Mouse (Mus musculus): ENCODE data around the gene Sfswap. TPM values are rescaled to one million over a fixed set of nuclear protein-coding genes. Genes with fewer than 3 reads are reported as not detected.
"Not testable (repeated sequence)": the region's sequence is repeated elsewhere in the genome, so short reads cannot be mapped to it uniquely, and the experiment has no call there.

The Sfswap gene
- total and polyA plus RNA-seq, 3 experiments: 38.5 to 74.7 TPM; not detected in 1

DNA sequence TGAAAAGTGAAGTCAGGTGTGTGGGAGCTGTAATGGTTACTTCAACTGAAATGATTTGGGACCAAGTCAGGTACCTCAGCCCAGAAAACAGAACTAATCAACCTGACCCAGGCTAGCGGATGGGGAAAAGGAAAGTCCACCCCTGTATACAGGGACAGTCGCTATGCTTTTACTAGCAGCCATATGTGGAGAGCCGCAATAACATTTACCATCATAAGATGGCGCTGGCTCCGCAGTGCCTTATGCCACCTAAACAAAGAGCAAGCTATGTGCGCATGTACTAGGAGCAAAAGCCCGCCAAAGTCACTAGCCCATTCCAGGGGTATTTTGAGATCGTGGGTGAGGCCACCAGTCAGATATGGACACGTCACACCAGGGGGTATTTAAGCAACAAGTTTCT, 119.6 kb downstream of the Sfswap start:
- H3K27ac ChIP-seq (ENCODE audit: control insufficient read depth, low read depth, low read length); H3K4me1 ChIP-seq (ENCODE audit: control insufficient read depth in 1 of 2, insufficient read depth in 2 of 2, low read length in 2 of 2); H3K9ac ChIP-seq (ENCODE audit: control insufficient read depth, low read depth, low read length, poor library complexity, severe bottlenecking); DNase-seq (ENCODE audit: low read depth, low spot score); H3K36me3 ChIP-seq (ENCODE audit: control insufficient read depth in 1 of 2, insufficient read depth in 2 of 2, low read length in 2 of 2); H3K27me3 ChIP-seq (ENCODE audit: control insufficient read depth in 1 of 2, insufficient read depth in 2 of 2, low read length in 2 of 2); H3K9me3 ChIP-seq (replicated peaks; ENCODE audit: insufficient read depth, low read length); H3K79me2 ChIP-seq (ENCODE audit: control insufficient read depth, insufficient read depth, low read length, poor library complexity); H3K4me3 ChIP-seq (ENCODE audit: control insufficient read depth in 1 of 2, insufficient read depth in 1 of 2, low read depth in 2 of 2, low read length in 2 of 2): not testable (repeated sequence)
- peak; percentile 10; the same call in 1 of the 2 replicates for TF ChIP-seq SMC3 (IDR thresholded peaks at IDR 0.05; ENCODE audit: low read depth, low read length)
- peak; percentile 12; the same call in 1 of the 2 replicates for TF ChIP-seq RAD21 (IDR thresholded peaks at IDR 0.05; ENCODE audit: low read depth, low read length)
- TF ChIP-seq CTCF (IDR thresholded peaks at IDR 0.05 in 2 of 3, conservative IDR thresholded peaks at IDR 0.05 in 1 of 3; ENCODE audit: control insufficient read depth in 1 of 3, insufficient read depth in 1 of 3, low read depth in 2 of 3, low read length in 3 of 3, poor library complexity in 1 of 3, severe bottlenecking in 1 of 3): peak in 1 of 3 experiments; percentile 26; a peak in 3 of 6 replicates

Other genes starting within 250 kb of the Sfswap start
- gene Mmp17, start 82.9 kb downstream of the Sfswap start, total RNA-seq (2012; rRNA removed): 0.92 and 1.1 TPM in 2 replicates
- 1 to 10 TPM in 1 of 2 experiments, not detected in 1; 1.6 TPM for gene Mmp17, start 82.9 kb downstream of the Sfswap start, polyA plus RNA-seq (2012; ENCODE audit: insufficient read depth in 1 of 2, insufficient read length in 2 of 2, low read depth in 1 of 2, low replicate concordance in 2 of 2, missing spikeins in 1 of 2)
- not detected in 2 replicates for gene Zfp11, start 168.9 kb downstream of the Sfswap start, total RNA-seq (2012; rRNA removed)
- gene Zfp11, start 168.9 kb downstream of the Sfswap start, polyA plus RNA-seq (2012; ENCODE audit: insufficient read depth in 1 of 2, insufficient read length in 2 of 2, low read depth in 1 of 2, low replicate concordance in 2 of 2, missing spikeins in 1 of 2): under 1 TPM in 1 of 2 experiments, not detected in 1; 0.03 TPM
- not detected in 2 replicates for gene Sept14, start 207.3 kb downstream of the Sfswap start, total RNA-seq (2012; rRNA removed)
- gene Sept14, start 207.3 kb downstream of the Sfswap start, polyA plus RNA-seq (2012; ENCODE audit: insufficient read depth in 1 of 2, insufficient read length in 2 of 2, low read depth in 1 of 2, low replicate concordance in 2 of 2, missing spikeins in 1 of 2): not detected
- gene Mrps17, start 214.3 kb downstream of the Sfswap start, total RNA-seq (2012; rRNA removed): 181 and 211 TPM in 2 replicates
- gene Mrps17, start 214.3 kb downstream of the Sfswap start, polyA plus RNA-seq (2012; ENCODE audit: insufficient read depth in 1 of 2, insufficient read length in 2 of 2, low read depth in 1 of 2, low replicate concordance in 2 of 2, missing spikeins in 1 of 2): 100 to 1,000 TPM in 1 of 2 experiments, not detected in 1; 182 TPM
- 29.9 and 34.2 TPM in 2 replicates for gene Nipsnap2, start 223.8 kb downstream of the Sfswap start, total RNA-seq (2012; rRNA removed)
- gene Nipsnap2, start 223.8 kb downstream of the Sfswap start, polyA plus RNA-seq (2012; ENCODE audit: insufficient read depth in 1 of 2, insufficient read length in 2 of 2, low read depth in 1 of 2, low replicate concordance in 2 of 2, missing spikeins in 1 of 2): 10 to 100 TPM in 1 of 2 experiments, not detected in 1; 35.7 TPM